Mouse (Mus musculus) layer of hippocampus, postnatal 14 days (tissue): ENCODE data around the gene Bod1. TPM values are rescaled to one million over a fixed set of nuclear protein-coding genes. Genes with fewer than 3 reads are reported as not detected.

ENCODE experiments used
- total RNA-seq, 2 experiments: library from RNA; stranded (reverse); gene quantifications; 2 replicates each; pipeline ENCODE4 v1.2.3; 2021

Bod1 gene
- total RNA-seq, 2 experiments from 2014 or later: 87.3 to 87.9 TPM

Other genes with a start within 250 kb of the Bod1 start
- 100 to 1,000 TPM; 125 to 140 TPM for gene Cpeb4, start 200.3 kb upstream of the Bod1 start, total RNA-seq